Mouse (Mus musculus) Muller cell, postnatal 12 days (primary cell): ENCODE measurements at regions not wholly inside any gene's neighbourhood (a gene's known extent, or its start where the extent isn't known, plus 50 kb on each side); places are given as distances from the start of the nearest gene placed in this dataset.

Experiments used
- DNase-seq: peaks from one replicate; pipeline ENCODE4 v3.0.0-alpha.2; 2015; ENCODE audit errors: inconsistent ontology term

DNA sequence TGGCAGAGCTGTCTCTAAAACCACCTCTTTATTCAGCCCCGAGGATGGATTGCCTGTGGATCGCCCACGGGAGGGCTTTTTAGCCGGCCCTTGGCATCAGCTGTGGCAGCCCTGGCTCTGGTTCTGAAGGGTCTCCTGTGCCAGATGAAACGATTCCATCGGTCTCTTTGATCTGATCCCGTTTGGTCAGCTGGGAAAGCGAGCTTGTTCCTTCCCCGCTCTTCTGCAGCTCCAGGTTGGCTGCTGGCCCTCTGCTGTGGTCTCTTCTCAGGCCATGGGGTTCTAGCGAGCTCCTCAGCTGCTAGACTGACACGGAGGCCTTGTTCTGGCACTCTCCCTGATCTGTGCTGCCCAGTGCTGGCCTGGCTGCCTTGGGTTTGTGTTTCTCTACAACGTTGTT, 165.6 kb upstream of the Dkk2 start:
- peak; percentile 77 for DNase-seq

DNA sequence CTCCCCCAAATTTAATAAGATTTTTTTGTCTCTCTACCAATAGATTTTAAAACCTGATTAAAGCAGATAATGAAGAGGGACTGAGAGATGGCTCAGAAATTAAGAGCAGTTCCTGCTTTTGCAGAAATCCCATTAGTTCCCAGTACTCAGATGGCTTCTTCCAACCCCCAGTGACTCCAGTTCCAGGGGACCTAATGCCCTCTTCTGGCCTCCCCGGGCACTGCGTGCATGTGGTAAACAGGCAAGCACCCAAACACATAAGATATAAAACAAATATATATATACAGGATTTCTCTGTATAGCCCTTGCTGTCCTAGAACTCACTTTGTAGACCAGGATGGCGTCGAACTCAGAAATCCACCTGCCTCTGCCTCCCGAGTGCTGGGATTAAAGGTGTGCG, 163.9 kb upstream of the Dkk2 start:
- no peak for DNase-seq

DNA sequence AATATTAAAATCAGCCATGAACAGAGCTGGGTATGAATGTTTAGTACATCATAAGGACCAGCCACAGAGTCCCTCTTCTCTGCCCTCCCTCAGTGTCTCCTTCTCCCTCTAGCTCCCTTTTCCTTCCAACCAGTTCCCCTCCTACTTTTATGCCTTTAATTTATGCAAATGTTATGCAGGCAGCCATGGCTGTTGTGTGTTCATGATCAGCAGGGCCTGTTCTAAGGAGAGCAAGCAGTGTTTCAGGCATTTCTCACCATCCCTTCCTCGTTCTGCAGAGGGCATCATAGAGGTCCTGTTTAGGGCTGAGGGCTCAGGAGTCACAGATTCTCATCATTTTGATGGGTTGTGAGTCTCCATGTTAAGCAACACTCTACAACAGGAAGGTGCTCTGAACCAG, 162.4 kb upstream of the Dkk2 start:
- no peak for DNase-seq

DNA sequence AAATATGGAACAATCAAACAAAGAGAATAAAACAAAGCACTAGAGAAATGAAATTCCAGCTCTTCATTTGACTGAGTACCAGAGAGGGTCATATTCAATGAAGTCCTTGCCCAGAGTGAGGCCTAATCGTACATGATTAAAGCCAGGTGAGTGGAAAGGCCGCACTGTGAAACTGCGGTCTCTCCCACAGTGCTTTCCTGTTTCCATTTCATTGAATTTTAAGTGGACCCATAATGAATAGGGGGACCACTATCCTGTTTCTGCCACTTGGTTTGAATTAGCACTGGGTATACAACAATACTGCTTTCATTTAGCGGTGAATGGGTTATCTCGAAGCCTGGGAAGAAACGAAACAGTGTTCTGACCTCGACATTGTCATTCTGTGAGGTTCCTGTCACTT, 144.2 kb upstream of the Dkk2 start:
- no peak for DNase-seq

DNA sequence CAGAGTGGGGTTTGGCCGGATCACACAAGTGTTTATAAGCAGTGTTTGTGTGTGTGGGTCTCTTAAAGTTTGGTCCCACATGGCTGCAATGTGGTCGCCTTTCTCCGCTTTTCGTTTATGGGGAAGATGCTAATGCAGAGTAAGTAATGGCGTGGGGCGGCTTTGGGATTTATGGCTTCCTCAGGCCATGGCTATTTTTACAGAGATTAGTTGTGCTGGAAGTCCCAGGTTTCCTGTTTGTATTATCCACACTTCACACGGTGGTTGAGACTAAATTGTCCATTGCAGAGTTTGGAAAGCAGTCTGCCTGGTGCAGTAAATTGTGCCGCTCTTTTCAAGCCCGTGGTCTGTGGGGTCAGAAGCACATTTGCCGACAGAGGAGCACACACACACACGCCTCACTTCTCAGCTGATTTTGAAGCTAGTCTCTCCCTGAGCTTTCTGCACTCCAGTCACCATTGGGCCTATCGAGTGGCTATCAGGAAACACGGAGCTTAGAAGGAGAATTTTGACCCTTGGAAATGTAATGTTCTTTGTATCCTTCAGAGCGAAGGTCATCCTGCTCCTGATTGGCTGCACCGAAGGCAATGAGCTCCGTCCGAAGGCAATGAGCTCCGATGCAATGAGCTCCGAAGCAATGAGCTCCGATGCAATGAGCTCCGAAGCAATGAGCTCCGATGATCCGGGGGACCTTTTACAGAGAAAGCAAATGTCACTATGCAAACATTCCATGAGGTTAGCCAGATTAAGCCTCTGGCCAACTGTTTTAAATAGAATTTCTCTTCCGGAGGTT, 142.9 kb upstream of the Dkk2 start:
- no peak for DNase-seq

DNA sequence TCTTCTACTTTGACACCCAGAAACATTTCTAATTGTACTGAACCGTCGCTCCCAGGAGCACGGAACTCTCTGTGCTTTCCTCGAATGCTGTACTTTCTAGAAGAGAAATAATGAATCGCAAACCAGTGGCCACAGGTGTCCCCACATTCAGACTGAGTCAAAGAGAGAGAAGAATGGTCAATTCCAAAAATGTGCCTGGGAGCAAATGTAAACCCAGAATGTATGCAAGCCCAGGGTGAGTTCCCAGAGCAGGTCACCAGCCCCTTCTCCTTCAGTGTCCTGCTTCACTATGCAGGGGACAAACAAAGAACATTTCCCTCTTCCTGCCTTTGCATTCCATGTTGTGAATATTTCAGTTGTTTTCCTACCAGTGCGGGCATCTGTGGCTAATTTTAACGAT, 141.7 kb upstream of the Dkk2 start:
- DNase-seq, result no peak

DNA sequence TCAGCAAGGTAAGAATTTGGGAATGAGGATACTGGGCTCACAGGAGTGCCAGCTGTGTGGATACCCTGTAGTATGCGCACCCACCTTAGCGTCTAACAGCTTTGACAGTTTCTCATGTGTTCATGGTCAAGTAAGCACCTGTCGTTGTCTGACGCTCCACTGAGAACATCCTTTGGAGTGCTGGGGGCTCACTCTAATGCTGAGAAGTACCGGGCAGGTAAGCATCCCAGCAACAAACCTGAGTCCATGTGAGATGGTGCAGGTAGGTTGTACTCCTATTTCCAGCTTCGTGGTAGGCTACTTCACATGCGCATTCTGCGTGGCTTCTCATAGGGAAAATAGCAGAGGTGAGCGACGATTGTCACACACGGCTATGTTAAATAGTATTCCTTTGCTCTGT, 129.3 kb upstream of the Dkk2 start:
- no peak for DNase-seq

DNA sequence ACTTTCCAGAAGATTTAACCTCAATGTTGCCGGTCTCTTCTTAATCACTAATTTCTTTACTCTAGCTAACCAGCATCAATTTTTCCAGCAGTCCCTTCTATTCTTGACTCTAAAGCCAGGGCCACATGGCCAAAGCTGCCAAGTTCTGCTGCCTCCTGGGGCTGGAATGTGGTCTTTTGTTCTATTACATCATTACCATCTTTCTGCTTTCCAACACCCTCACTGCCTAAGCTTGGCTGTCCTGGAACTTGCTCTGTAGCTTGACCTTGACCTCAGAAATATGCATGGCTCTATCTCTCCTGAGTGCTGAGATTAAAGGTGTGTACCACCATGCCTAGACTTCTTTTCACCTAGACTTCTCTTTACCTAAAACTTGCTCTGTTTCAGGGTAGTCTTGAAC, 124.5 kb upstream of the Dkk2 start:
- peak; percentile 55 for DNase-seq

DNA sequence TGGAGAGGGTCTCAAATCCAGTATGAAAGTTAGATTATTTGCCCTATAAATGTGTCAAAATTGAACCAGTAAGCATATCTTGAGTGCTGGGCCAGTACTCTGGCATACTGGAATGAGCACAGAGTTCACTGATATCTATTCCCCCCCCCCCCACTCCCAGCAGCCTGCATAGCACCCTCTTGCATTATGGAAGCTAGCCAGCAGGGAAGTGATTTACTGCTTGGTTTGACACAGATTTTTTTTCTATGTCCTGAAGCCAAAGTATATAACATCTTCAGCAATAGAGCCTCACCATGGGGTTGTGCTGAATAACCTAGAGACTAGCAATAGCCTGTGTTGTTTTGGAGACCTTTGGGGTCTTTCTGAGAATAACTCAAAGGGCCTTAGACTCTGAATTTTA, 123.5 kb upstream of the Dkk2 start:
- peak; percentile 3 for DNase-seq

DNA sequence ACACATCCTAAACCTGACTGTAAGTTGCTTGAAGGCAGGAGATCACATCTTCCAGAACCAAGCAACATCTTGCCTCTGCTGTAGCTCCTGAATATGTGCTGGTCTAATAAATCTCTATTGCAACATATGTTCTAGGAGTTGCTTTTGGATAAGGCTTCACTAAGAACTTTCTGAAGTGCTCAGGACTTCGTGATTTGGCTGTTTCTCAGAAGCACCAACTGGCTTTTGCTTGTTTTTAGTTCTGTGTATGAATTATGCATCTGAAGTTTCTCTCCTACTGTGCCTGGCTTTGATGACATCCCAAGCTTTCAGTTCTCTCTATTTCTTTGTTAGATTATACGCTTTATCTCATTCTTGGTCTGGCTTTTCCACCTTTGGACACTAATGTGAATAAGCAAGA, 122.2 kb upstream of the Dkk2 start:
- no peak for DNase-seq

DNA sequence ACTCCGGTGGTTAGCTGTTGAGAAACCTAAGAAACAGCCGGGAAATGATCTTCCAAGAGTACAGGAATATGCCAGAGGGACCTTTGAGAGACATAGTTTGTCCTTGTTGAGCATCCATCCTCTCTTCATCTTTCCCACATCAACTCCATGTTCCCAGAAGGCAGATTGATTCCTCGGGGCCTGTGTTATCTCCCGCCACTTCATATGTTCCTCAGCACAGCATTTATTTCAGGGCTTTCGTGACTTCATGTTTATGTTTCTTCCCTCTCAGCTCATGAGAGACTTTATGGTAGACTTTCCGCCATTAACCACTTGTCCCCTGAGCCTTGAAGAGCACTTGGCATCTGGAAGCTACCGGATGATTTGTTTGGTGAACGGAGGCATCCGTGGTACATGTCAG, 120.1 kb upstream of the Dkk2 start:
- DNase-seq, result no peak

DNA sequence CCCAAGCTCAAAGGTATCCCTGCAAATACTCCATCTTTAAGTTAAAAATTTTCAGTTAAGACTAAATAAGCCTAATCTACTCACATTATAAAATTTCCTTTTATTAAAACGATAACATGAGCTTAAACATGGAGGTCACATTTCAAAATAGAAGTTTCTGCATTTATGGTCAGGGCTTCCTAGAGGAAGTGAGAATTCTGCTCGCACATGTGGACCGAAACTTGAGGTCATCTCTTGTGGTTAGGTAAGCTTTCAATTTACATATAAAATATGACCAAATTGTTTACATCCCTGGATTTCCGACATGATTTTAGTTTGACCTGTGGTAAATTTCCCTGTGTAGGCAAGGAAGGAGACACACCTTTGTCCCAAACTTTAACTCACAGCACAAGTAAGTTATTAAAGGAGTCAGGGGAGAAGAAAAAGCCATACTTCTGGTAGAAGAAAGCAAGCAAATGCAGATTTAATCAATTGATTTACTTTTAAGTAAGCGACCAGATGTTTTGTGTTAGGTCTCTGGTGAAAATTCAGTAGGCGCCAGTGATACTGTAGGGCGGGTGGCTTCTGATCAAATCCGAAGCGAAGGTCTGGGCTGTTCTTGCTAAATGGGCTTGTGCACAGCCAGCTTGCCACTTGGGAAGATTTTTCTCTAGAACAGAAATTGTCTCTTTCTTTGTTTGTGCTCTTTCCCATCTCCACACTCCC, 119.5 kb upstream of the Dkk2 start:
- DNase-seq, result no peak

DNA sequence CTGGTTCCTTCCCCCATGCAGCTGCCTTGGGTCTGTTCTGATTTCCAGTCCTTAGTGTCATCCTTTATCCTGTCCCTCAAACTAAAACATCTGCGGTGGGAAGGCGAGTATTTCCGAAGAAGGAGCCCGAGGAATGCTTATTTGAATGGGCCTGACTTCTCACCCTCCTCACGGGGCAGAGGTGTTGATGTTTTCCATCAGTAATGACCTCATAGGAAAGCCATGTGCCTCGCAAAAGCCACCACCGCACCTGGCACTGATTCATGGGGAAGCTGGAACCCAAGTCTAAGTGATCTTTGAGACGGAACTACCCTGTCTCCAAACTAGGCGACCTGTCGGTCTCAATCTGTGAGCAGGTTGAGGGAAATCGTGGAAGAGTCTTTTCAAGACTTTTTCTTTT, 117.8 kb upstream of the Dkk2 start:
- no peak for DNase-seq

DNA sequence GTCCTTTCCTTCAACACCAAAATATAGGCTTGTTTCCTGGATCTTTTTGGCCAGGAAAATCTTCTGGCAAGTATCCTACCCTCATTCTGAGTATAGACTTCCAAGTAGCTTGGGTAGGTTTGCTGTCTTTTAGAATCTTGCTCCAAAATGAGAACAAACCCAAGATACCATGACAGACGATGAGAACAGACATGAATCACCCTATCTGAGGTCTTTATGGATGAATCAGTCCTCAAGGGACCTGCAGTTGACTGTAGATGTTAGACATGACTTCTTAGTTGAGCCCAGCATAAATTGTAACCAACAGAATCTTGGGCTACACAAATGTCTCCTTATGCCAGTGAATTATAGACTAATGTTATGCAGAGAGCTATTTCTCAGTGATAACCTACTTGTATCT, 114.3 kb upstream of the Dkk2 start:
- DNase-seq, result no peak

DNA sequence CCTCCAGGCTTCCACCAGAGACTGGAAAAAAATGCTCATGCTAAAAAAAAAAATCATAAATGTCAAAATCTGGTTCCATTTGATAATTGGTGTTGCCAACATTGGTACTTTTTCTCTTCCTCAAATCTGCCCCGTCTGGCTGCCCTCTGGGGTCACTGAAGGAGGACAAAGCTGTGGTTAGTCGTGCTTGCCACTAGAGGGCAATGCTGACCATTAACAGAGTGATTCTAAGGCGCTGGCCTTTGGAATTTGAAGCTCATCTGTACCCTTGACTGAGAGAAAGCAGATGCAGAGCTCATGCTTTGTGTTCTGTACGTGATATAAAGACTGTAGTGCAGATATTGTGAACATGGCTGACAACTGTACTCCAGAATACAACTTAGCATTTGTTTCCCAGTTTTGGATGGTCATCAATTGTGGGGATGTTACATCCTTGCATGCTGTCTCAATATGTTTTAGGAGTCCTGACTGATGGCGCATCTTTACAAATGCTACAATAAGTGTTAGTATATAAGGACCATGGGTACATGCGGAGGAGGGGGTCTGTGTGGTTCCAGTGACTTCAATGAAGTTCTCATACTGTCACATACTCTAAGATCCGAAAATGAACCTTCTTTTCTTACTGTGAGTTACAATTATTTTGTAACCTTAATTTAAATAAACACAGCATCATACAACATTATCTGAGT, 109.0 kb upstream of the Dkk2 start:
- peak; percentile 25 for DNase-seq

DNA sequence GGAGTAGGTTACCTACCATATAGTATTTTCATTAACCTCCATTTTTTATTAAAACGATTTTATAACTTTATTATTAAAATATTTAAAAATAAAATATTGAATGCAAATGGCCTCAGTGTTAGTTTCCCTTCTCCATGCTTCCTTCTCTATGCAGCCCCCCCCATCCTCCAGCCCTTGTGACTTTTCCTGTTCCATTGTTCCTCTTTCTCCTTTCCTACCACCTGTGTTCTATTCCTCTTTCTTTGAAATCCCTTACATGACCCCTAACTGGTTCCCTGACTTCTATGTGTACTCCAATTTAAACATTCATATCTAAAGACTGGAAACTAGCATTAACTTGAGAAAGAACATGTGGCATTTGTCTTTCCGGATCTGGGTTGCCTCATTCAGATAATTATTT, 101.8 kb upstream of the Dkk2 start:
- no peak for DNase-seq

DNA sequence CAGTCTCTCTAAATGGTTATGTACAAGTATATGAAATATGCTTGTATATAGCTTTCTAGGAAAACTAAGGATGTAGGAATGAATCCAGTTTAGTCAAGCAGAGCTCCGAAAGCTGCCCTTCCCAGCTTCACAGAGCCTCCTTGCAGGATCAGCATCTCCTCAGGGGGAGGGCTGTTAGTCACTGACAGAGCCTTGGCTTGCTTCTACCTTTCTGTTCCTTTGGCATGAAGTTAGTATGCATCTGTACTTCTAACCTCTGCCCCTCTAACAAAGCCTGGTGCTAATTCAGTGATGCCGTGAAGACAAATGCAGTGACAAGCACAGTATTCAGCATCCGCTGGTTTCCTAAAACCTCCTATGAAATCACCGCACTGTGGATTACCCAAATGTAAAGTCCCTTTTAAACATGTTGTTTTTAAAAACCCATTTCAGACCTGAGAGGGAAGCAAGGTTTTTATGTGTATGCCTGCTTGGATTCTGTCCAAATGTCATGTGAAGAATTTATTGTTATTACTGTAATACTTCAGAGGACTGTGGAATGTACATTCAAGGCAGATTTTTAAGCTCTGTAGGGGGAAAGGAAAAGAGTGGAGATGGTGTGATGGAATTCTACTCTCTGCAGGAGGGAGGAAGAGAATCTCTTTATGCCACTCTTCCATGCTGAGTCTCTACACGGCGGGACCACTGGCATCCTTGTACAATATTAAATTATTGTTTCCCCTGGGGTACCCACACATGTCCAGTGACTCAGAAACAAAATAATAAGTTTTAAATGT, 86.1 kb upstream of the Dkk2 start:
- peak; percentile 36 for DNase-seq

DNA sequence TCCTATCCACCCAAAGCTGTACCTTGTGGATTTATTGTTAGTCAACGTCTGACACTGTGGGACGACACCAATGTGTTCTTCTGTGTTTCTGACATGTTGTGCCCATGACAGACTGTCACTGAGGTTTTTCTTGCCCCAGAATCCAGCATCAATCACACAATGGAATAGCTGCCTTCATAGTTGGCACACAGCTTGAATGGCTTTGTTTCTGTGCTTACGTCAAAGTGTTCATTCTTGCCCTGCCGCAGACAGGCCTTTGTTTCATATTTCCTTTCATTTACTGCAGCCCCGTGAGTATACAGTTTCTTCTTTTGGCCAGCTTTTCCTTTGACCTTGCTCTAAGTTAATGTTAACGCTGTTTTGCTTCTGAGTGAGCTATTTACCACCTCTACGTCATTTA, 78.9 kb upstream of the Dkk2 start:
- peak; percentile 74 for DNase-seq

DNA sequence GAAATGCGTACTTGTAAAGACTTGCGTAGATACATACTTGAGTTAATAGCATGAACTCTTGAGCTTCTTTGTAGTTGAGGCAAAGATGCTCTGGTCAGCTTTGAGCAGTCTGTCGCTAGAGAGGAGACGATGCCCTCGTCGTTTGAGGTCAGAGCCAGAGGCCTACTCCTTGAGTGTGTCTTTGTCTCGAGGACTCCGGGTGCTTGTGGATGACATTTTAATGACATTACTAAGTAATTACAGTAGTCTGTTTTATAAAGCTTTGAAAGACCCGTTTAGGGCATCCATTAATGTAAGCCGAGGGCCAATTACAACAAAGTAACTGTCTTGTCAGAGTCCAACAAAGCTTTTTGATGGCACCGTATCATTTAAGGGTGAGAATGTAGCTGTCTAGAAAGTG, 78.2 kb upstream of the Dkk2 start:
- DNase-seq, result peak; percentile 23

DNA sequence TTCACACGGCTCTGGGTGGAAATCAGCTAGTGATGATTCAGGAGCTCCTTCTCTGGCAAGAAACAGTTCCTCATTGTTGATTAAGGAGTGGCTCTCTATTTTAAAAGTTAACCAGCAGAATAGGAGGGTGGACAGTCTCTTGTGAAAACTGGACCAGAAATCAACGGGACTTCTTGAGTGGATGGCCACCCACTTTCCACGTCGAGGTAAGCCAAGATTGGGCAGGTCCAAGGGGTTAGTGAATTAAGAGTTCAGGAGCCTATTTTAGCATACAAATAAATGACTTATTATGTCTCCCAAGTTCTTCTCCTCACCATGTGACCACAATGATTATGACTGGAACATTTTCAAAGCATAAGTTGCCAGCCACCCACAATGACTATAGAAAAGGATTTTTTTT, 77.7 kb upstream of the Dkk2 start:
- DNase-seq, result no peak

DNA sequence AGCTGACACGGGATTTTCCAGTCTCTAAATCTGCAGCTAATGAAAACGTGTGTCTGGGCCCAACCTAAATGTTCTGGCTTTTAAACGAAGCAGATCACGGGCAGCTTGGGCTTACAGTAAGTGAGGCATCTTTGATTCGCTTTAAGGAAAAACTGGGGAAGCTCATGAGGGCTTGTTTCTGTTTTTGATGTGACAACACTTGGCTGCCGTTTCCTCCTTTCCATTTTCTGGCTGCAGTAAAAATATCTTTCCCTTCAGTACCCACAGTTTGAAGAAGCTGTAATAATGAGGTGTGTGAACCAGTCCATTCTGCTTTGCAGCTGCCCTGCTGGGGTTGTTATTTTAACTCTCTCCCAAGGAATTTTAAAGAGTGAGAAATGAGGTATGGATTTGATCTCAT, 69.9 kb upstream of the Dkk2 start:
- DNase-seq, result no peak
